Mouse (Mus musculus) v-Abl transformed pro-B cells (cell line): ENCODE measurements around the gene Lhb.

Source experiments
- in situ Hi-C, 2 experiments: fragments of 400-800 bp; cut with MboI; formaldehyde crosslinking; loops; one replicate each; pipeline ENCODE4 v1.15.1; 2025; ENCODE audit not compliant: unreplicated experiment in 2 of 2

Gene Lhb

DNA sequence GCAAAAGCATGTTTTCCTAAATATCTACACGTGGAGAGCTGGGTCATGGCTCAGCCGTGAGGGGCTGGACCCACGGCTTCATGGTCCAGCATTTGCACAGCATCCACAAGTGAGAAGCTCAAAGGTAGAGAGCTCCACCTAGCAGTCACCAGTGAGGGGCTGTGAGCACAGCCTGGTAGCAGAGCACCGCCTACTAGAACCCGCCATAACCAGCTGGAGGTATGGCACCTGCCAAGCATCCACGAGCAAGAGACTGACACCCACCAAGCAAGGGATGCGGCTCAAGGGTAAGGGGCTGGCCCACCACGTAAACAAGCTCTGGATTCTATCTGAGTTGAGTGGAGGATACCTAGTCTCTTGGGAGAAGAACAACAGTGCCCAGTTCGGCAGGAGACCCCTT, 44.9 kb downstream of the Lhb start:
- in situ Hi-C loops = loop anchor here in 1 of 2 experiments (25.0 kb wide), 1 partner anchor 222 kb away; the partner anchor contains the start of genes Car11, Ntn5 and Sec1

DNA sequence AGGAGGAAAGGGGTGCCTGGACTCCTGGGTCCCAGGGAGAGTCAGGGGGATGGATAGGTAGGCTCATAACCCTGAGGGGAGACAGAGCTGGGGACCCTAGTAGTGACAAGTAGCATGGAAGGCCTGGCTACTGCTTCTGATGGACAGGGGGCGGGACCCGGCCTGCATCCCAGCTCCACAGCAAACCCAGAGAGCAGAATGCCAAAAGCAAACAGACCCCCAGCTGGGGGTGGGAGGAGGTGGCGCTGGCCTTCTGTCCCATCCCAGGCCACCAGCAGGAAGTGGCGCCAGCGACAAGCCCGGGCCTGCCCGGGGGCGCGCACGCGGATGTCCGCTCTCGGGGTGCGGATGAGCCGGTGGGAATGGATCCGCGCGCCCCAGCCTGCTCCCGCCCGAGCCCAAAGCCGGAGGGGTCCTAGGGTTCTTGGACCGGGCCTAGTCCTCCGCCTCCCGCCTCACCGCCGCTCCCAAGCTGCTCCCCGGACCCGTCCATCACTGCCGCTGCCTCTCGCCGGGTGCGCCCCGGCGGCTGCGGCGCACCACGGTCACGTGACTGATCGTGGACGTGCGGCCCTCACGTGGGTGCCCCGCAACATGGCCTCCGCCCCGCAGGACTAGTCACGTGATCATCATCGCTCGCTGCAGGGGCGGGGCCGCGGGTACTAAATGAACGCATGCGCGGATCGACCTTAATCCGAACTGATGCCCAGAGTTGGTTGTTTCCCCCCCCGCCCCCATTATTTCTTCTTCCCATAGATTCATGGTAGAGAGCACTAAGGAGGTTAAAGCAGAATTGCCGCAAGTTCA, 45.9 kb downstream of the Lhb start, which contains the start of gene Bax:
TSS of gene Bax (minus strand) at position 616 of the 807 bp plus-strand sequence.
- in situ Hi-C loops = loop anchor here in 1 of 2 experiments (25.0 kb wide), 1 partner anchor 221 kb away; the partner anchor contains the start of genes Car11, Ntn5 and Sec1

DNA sequence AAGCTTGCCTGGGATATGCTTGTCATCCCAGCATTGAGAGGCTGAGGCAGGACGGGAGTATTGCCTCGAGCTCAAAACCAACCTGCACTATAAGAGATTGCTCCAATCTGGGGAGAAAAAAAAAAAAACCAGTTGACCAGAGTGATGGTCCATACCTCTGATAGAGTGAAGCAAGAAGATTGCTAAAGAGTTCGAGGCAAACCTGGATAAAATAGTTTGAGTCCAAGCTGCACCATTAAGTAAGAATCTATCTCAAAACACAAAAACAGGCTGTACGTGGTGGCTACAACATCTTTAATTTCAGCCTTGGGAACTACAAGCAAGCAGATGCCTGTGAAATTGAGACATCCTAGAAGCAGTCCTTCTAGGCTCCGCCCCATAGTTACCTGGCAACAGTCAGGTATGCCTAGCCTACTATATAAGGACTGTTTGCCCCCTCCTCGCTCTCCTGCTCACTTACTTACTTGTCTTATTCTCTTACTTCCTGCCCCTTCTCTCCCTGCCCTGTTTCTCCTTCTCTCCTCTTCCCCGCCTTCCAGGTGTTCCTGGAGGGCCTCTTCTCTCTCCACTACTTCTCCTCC, 46.6 kb downstream of the Lhb start:
- in situ Hi-C loops = loop anchor here in 1 of 2 experiments (25.0 kb wide), 1 partner anchor 220 kb away; the partner anchor contains the start of genes Car11, Ntn5 and Sec1

DNA sequence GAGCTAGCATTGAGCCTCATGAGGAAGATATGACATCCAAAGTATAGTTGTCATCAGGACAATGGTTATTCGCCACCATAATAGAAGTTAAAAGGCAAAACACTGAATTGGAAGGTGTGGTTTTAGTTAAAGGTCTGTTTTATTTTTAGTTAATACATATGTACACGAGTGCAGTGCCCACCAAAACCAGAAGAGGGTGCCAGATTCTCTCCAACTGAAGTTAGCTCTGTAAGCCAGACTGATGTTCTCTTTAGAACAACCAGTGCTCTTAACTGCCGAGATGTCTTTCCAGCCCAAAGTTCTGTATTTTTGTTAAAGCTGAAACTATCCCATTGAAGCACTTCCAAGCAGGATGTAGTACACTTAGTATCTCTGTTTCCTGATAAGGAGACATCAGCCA, 50.2 kb downstream of the Lhb start:
- in situ Hi-C loops = loop anchor here in 1 of 2 experiments (25.0 kb wide), 1 partner anchor 216 kb away; the partner anchor contains the start of genes Car11, Ntn5 and Sec1
